Mouse (Mus musculus) ES-E14 (cell line): ENCODE measurements around the gene Prex1. TPM values are rescaled to one million over a fixed set of nuclear protein-coding genes. Genes with fewer than 3 reads are reported as not detected.

Source experiments
- DNase-seq: peaks from one replicate; pipeline ENCODE4 v3.0.0-alpha.2; 2013; ENCODE audit warnings: low read depth, low spot score
- H3K27ac ChIP-seq: 2 replicates; pipeline ENCODE4 v1.5.1; 2012; ENCODE audit warnings: low read depth, mild to moderate bottlenecking, low read length, moderate library complexity, mixed read lengths; ENCODE audit not compliant: poor library complexity, insufficient read depth, severe bottlenecking
- H3K36me3 ChIP-seq: 2 replicates; pipeline ENCODE4 v1.6.1; 2012; ENCODE audit warnings: mild to moderate bottlenecking, low read length, moderate library complexity, mixed read lengths; ENCODE audit not compliant: control insufficient read depth, poor library complexity, insufficient read depth, severe bottlenecking
- H3K4me1 ChIP-seq, 2 experiments: fragments of 150-350 bp in 1 of 2; sonication (generic) in 1 of 2; 2 replicates each; pipeline ENCODE4 v1.6.1; 2012; ENCODE audit warnings: low read length in 2 of 2, mild to moderate bottlenecking in 1 of 2, mixed read lengths in 1 of 2; ENCODE audit not compliant: control insufficient read depth in 2 of 2, insufficient read depth in 2 of 2, poor library complexity in 1 of 2
- H3K4me3 ChIP-seq, 2 experiments: fragments of 150-350 bp in 1 of 2; sonication (generic) in 1 of 2; 2 replicates each; pipeline ENCODE4 v1.5.1; 2012; ENCODE audit warnings: low read length in 2 of 2, low read depth in 1 of 2, mild to moderate bottlenecking in 1 of 2, mixed read lengths in 1 of 2; ENCODE audit not compliant: insufficient read depth in 1 of 2, poor library complexity in 1 of 2, severe bottlenecking in 1 of 2
- H3K9ac ChIP-seq: 2 replicates; pipeline ENCODE4 v1.6.1; 2012; ENCODE audit warnings: low read depth, mild to moderate bottlenecking, low read length, mixed read lengths; ENCODE audit not compliant: poor library complexity, insufficient read depth, severe bottlenecking
- H3K9me3 ChIP-seq: fragments of 150-350 bp; sonication (generic); 2 replicates; pipeline ENCODE4 v1.6.1; 2012; ENCODE audit warnings: low read depth, mild to moderate bottlenecking, low read length; ENCODE audit not compliant: control insufficient read depth, insufficient read depth
- CHD2 ChIP-seq: IDR thresholded peaks from 2 replicates; pipeline ENCODE4 v1.6.1; 2014; ENCODE audit warnings: mild to moderate bottlenecking, low read depth, low read length, inconsistent platforms
- HCFC1 ChIP-seq: IDR thresholded peaks from 2 replicates; pipeline ENCODE4 v1.6.1; 2012; ENCODE audit warnings: low read length, inconsistent platforms, borderline replicate concordance; ENCODE audit not compliant: insufficient read depth
- MAFK ChIP-seq: IDR thresholded peaks from 2 replicates; pipeline ENCODE4 v1.6.1; 2014; ENCODE audit warnings: mild to moderate bottlenecking, low read depth, low read length, inconsistent platforms; ENCODE audit not compliant: insufficient read depth
- ZC3H11A ChIP-seq: IDR thresholded peaks from 2 replicates; pipeline ENCODE4 v1.6.1; 2012; ENCODE audit warnings: low read depth, mild to moderate bottlenecking, inconsistent platforms, low read length, borderline replicate concordance
- ZNF384 ChIP-seq: IDR thresholded peaks from 2 replicates; pipeline ENCODE4 v1.6.1; 2012; ENCODE audit warnings: low read depth, low read length, inconsistent platforms
- in situ Hi-C, 2 experiments: fragments of 600-800 bp; cut with MboI; formaldehyde crosslinking; loops; one replicate each; pipeline ENCODE4 v1.15.1; 2025; ENCODE audit warnings: low sequenced_read_pairs in 2 of 2, inconsistent platforms in 1 of 2; ENCODE audit not compliant: unreplicated experiment in 2 of 2
- total RNA-seq: library from RNA; depleted of rRNA; stranded (reverse); fragments of 300-350 nt; gene quantifications from 2 replicates; pipeline ENCODE4 v1.2.3, GENCODE M21; 2012

The Prex1 gene
- total RNA-seq, 1 experiment, result 1.5 TPM

DNA sequence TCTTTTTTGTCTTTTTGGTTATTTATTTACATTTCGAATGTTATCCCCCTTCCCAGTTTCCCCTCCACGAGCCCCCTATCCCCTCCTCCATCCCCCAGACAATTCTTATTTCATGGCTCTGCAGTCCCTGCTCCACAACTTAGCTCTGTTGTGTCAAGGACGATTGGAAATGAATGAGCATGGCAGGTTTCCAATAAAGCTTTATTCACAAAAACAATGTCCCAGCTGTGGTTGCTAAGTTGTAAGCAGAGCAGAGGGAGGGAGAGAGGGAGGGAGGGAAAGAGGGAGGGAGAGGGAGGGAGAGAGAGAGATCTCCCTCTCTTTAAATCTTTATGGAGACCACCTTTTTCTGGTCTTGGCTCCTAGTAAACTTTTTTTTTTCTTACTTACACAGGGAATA is 15.4 kb upstream of the Prex1 start:
- Histone ChIP-seq H3K36me3 (no peaks in the 10 kb centered on the region), H3K4me3 (no peak overlapping the region), H3K4me1 (peaks cover 14 to 32% of the 10 kb centered on the region in 2 experiments; a peak in 3 of 4 replicates), H3K9ac (no peak overlapping the region), H3K9me3 (no peaks in the 10 kb centered on the region), H3K27ac (no peak overlapping the region)
- in situ Hi-C loops, result no loop called here
- TF ChIP-seq ZC3H11A (no peak), ZNF384 (no peak), HCFC1 (no peak), MAFK (no peak), CHD2 (no peak)
- no peak for DNase-seq

DNA sequence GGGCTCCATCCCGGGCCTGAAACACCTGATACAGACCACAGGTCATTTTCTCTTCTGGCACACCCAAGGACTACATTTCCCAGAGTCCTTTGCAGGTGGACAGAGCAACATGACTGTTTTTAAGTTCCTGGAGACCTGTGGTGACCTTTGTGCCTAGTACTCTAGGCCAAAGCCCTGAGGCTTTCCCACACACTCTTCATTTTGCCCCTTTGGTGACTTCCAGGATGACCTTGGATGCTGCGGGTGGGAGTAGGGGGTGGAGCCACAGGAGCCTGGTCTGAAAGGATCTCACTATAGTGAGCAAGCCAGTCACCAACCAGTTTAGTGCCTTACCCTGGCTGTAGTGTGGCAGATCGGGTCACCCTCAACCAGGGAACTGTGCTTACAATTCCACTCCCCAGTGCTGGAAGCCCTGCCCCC is 14.6 kb upstream of the Prex1 start:
- in situ Hi-C loops, result no loop called here

DNA sequence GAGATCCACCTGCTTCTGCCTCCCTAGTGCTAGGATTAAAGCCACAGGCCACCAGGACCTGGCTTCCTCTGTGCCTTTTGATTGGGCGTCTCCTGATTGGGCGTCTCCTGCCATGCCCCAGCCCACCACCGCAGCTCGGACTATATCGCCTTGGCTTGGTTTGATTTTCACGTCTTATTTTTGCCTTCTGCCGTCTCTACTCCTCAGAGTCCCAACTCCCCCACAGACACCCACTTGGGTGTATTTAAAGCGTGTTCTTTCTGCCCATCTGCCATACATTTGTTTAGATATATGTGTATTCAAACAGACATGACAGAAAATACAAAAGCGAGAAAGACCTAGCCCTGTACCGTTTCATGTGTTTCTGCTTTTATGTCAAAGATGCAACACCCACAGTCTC is 14.2 kb upstream of the Prex1 start:
- Histone ChIP-seq H3K9ac (no peak overlapping the region), H3K36me3 (no peaks in the 10 kb centered on the region), H3K4me3 (no peak overlapping the region), H3K4me1 (peaks cover 14 to 32% of the 10 kb centered on the region in 2 experiments; a peak in 3 of 4 replicates), H3K9me3 (no peaks in the 10 kb centered on the region), H3K27ac (no peak overlapping the region)
- TF ChIP-seq ZNF384, result no peak
- in situ Hi-C loops, result no loop called here
- no peak for DNase-seq

More for the DNA sequence above, 14.6 kb upstream of the Prex1 start:
- Histone ChIP-seq H3K36me3 (no peaks in the 10 kb centered on the region), H3K9me3 (no peaks in the 10 kb centered on the region), H3K4me1 (peaks cover 14 to 32% of the 10 kb centered on the region in 2 experiments; a peak in 3 of 4 replicates), H3K4me3 (no peak overlapping the region), H3K9ac (no peak overlapping the region), H3K27ac (no peak overlapping the region)
- TF ChIP-seq ZC3H11A (no peak), HCFC1 (peak; percentile 89), MAFK (no peak)
- no peak for DNase-seq

DNA sequence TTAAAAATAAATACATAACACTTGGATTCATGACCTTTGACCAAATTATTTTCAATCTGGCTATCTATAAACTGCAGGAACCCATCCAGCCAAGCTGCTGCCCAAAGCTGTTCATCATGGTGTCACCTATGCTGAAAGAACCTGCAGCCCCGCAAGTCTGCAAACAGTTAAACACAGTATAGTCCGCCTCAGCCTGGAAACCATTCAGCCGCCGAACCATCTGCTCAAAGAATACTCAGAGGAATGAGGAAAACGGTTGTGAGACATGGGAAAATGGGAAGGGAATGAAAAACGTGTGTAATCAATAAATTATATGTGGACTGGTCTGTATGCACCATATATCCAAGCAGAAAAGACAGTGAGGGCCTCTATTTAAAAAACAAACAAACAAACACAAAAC is 13.3 kb upstream of the Prex1 start:
- Histone ChIP-seq H3K4me3 (no peak overlapping the region), H3K9ac (no peak overlapping the region), H3K36me3 (no peaks in the 10 kb centered on the region), H3K27ac (no peak overlapping the region), H3K9me3 (no peaks in the 10 kb centered on the region), H3K4me1 (peaks cover 14 to 31% of the 10 kb centered on the region in 2 experiments; a peak in 3 of 4 replicates)
- in situ Hi-C loops, result no loop called here
- no peak for DNase-seq
- TF ChIP-seq ZNF384, result no peak

DNA sequence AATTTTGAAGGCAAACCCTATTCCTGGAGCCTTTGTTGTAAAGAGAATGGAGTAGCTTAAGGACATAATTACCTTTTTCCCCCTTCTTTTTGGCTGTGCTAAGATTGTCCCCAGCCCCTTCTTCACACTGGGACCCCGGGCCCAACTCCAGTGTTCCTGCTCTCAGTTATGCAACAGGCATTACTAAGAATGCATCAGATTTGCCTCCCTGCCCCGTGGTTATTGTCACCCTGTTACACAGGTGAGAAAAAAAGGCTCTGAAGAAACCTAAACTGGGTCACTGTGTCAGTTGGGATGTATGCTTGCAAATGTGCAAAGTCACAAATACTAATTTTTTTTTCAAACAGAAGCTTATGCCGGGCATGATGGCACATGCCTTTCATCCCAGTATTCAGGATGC is 6.8 kb upstream of the Prex1 start:
- no peak overlapping the region for H3K9ac ChIP-seq
- no peak for DNase-seq
- in situ Hi-C loops, result no loop called here
- TF ChIP-seq ZNF384 (no peak), MAFK (no peak), ZC3H11A (no peak), HCFC1 (no peak), CHD2 (no peak)
- H3K9me3 ChIP-seq, result no peaks in the 10 kb centered on the region
- H3K4me1 ChIP-seq, result peaks cover 0 to 2% of the 10 kb centered on the region in 2 experiments; a peak in 2 of 4 replicates
- H3K27ac ChIP-seq, result no peak overlapping the region
- H3K4me3 ChIP-seq, result no peak overlapping the region
- H3K36me3 ChIP-seq, result no peaks in the 10 kb centered on the region
